Mouse (Mus musculus) spleen, postnatal 36 days (tissue): ENCODE data around the gene Mrps18a.

Experiments used
- DNase-seq, 2 experiments: peaks; one replicate each; pipeline ENCODE4 v3.0.0; 2022; ENCODE audit warnings: low spot score in 2 of 2, mixed read lengths in 1 of 2

Mrps18a gene

DNA sequence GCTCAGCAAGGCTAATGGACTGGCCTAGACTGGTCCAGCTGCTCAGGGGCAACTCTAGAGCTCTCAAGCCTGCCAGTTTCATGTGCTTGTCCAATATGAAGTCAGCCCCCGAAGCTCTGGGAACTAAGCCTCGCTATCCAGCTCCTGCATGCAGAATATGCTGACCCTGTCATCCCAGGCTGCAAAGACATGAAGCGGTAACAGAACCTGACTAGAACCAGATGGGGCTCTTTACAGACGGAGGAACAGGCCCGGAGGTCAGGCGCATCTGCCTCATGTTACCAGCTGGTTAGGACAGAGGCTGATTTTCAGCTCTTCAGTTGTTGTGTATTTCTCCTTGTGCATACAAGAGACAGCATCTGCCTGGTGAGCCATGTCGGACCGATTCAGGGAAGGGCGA lies 8.9 kb upstream of the Mrps18a start:
- DNase-seq = no peak

DNA sequence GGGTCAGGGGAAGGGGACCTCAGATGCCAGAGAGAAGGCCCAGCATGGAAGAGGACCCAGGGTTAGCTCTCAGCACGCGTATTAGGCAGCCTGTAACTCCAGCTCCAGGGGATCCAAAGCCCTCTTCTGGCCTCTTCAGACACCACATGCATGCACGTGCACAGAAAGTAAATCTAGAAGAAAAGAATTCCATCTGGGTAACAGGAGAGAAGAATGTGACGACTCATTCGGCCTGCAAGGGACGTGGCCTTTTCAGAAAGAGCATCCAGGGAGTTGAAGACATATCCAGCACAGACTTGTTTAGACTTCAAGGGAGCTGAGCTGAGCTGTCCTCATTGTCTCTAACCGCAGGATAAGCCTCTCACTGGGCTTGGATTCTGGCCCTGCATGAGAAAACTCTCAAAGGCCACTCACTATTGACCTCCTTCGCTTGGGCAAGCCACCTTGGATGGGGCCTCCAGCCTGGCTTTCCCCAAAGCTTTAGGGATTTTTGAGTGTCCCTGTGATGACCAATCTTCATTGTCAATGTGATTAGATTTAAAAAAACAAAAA lies 8.1 kb upstream of the Mrps18a start:
- DNase-seq = no peak

DNA sequence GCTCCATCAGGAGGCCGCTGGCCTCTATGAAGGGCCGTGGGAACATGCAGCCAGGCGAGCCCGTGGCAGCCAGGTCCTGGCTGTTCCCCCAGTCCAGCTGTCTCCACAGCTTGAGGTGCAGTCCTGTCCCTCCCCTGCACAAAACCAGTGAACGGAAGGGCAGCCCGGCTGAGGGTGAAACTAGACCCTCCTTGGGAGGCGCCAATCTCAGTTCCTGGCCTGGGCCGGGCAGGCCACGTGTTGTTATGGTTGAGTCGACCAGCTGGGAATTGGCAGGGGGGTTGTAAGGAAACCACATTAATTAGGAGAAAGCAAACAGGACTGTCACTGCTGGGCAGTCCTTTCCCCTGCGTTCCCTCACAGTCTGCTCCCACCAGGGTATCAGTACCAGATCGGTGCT lies 6.3 kb upstream of the Mrps18a start:
- DNase-seq = no peak

DNA sequence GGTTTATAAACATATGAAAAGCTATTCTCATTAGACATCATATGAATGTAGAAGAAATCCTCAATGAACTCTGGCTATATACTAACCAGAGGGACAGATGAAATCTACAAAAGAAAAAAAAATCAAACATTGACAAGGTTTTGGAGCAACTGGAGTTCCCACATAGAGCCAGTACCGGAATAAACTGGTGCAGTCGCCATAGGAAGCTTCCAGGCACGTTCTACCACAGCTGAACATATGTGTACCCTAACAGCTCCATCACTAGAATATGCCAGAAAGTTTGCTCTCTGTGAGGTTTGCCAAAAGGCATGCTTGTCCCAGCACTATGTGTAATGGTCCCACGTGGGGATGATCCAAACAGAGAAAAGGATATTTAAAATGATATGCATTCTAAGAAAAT lies 2.5 kb upstream of the Mrps18a start:
- DNase-seq = no peak

DNA sequence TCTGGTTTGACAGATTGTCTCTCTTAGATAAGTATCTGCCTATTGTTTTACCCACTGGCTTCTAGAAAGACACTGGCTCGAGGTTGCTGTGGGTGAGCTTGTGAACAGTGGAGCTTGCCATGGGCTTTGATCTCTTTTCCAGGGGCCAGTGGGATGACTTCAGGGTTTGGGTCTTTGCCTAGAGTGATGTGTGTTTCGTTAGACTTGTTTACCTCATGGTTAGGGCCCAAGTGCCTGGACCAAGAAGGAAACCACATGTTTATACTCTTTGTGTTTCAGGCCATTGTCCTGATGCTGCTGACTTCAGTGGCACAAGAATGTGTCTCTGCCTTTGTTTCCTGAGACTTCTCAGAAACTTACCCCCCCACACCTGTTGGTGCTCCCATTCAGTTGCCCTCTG lies 4.7 kb downstream of the Mrps18a start:
- DNase-seq = no peak

DNA sequence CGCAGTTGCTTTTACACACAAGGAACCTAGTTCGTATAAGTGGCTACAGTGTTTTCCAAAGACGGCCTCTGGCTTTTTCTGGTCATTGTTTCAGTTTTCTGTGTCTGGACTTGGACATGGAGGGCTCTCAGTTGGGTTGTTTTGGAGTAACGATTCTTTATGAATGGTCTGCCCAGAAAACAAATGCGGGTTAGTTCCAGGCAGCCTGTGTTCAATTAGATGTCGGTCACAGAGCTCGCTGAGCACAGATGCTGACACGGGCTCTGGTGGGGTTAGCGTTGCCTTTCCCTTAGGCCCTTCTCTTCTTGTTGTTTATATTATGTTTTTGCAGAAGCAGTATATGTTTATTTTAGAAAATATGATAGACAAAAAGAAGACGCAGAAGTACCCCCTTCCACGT lies 5.4 kb downstream of the Mrps18a start:
- DNase-seq = no peak

DNA sequence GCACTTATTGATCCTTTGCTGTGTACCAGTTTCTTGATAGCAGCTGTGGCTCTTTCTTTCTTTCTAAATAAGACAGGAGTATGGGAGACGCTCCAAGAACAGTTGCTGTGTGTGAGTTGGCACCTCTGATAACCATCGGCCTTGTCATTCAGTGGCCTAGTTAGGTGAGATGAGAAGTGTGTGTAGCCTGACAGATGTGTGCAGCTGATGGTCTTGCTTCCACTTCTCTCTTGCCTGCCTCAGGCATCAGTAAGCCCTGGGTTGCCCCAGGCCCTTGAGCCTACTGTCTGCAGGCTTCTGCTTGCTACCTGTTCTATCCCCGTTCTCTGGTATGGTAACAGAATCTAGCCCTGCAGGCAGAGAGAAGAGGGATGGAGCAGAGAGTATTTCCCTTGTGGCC lies 6.1 kb downstream of the Mrps18a start:
- no peak for DNase-seq

DNA sequence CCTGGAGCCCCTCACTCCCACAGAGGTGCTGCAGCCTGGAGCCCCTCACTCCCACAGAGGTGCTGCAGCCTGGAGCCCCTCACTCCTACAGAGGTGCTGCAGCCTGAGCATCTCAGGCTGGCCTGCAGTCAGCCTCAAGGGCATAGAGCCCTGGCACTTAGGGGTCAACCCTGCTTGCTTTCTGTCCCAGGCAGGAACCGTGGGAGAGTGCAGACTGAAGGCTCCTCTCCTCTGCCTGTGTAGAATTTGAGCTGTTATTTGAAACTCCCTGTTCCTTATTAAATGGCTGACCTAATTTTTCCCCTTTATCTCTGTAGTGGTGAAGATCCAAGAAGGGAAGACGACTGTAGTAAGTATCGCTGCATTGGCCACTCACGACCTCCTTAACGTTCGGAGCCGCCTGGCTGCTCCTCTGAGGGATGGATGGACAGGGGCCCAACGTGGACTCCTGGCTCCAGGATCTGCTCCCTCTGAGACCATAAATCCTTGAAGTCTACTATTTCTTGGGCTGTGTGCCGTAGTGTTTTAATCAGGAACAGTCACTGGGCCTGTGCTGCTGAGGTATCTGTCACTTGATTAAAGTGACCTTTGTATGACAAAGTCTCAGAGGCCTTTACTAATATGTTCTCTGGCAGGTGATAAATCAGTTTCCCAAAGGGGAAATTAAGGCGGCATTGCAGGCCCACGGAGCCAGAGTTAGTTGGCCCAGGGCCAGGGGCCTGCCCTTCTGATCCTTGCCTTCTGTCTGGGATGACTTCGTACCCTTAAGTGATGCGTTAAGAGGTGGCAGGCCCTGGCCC lies 7.0 kb downstream of the Mrps18a start:
- no peak for DNase-seq

DNA sequence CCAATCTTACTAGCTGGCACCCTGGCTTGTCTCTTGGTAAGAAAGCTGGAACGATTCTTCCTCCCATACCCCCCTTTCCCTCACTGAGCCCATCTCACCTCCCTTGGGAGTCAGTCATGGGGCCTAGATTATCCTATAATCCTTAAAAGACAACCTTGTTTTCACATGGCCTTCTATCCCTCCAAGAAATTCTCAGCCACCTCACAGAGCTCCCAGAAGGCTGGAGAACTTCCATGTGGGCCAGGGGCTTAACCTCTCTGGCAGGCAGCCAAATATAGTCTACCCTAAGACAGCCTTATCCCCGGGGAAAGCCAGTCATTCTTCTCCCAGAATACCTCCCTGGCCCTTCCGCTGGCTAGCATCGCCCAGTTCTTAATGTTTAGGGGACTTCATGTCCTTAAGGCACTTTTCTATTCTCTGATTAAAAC lies 7.7 kb downstream of the Mrps18a start:
- DNase-seq = no peak

DNA sequence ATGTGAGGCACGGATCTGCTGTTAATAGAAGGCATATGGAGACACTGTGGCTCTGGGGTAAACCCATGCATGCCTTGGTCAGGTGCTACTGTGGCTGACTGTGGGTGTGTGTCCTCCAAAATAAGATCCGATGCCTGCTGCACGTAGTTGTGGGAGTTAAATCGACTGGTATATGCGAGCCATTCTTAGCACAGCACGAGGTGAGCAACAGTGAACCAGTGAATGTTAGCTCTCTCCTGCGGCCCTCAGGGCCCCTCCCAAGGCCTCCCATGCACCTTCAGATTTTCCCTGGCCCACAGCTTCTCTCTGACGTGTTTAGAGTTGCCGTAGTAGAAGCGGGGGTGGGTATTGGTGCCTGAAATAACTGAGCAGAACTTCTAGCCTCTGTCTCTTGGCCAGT lies 8.9 kb downstream of the Mrps18a start:
- DNase-seq = no peak

DNA sequence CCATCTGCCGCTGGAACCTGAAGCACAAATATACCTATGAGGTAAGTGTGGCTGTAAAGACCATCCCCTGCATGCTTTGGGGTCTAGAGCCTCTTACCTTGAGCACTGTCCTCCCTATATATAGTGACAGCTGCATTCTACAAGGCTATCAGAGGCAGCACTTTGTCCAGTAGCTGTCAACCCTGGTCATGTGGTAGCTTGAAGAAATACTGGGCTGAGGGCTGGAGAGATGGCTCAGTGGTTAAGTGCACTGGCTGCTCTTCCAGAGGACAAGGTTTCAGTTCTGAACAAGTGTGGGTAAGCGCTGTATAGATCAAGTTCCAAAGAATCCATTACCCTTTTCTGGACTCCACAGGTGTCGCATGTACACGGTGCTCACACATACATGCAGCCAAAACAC lies 12.0 kb downstream of the Mrps18a start:
- DNase-seq = no peak

DNA sequence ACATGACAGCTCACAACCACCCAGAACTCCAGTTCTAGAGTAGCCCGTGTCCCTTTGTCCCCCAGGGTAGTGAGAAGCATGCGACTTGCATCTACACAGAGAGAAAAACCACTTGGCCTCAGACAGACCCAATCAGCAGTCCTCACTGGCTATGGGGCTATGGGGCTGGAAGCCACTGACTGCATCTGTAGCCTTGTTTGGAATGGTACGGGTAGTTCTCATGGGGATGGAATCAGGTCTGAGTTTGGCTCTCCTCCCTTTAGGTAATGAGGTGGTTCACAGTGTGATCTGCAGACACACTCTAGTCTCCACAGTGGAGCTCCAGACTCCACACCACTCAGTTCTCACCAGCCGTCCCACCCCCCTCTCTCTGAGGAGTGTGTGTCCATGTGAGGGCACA lies 12.5 kb downstream of the Mrps18a start:
- DNase-seq = no peak

DNA sequence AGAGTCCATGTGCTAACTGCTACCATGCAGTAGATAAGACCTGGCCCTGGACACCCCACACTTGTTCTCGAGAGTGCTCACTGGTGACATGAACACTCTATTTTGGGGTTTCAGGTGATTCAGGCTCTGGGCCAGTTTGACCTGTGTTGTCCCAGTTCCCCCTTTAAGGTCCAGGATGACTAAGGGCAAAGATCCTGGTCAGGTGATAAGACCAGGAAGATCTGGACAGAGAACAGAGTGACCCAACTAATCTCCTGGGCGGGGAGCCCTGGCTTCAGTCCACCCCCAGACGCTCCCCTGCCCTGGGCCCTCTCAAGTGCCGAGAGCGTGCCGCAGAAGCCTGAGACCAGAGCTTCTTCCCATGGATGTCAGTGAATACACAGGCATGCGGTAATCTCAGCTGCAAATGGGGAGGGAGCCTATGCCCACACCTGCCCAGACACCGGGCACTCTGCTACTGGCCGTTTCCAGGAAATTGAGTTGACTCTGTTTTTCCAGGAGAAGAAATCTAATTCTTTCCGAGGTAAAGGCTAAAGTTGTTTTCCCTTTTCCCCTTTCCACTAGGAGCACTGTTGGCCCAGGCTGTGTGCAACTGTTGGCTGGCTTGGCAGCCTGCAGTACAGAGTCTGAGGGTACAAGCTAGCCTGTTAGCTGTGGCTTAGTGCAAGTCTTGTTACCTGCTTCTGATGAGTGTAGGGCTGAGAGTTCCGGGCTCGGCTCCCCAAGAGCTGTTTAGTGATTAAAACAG lies 13.3 kb downstream of the Mrps18a start:
- no peak for DNase-seq

DNA sequence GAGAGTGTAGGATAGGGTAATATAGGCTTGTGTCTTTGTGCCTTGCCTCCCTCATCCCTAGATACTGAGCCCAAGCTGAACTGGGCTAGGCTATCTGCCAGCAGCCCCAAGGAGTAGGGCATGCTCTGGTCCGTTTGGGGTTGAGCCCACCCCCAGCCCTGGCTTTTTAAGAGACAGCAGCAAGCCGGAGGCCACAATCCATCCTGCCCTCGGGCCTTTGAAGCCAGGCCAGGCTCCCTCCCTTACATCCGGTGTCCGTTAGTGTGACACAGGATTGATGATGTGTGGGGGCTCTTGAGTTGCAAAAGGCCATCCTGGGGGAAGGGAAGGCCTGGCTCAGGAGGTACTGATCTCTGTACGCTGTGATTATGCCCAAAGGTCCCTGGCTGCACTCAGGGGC lies 15.8 kb downstream of the Mrps18a start:
- DNase-seq = no peak

DNA sequence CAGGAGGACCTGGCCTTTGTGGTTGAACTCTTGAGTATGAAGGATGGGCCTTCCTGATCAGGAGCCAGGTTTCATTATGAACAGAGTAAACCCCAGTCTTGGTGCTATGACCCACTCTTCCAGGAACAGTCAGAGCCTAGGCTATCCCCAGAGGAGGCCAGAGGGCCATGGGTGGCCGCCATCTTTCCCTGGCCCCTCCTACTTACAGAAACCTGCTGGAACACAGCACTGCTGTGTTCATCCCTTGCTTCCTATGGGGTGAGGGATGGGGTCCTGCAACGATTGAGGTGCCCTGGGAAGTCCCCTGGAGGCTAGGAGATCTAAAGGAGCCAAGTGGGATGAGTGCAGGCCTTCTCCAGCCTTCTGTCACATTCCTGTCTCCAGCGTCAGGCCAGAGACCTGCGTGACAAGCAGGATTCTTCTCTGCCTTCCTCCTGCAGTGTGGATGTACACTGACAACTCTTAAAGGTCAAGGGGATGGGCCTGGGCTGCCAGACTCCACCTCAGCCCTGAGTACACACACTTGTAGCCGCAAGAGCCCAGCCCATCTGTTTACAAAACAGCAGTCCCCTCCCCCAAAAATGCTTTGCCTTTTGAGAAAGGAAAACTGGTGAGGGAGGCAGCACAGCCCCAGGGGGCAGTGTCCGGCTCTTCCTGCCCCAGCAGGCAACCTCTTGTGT lies 17.2 kb downstream of the Mrps18a start:
- DNase-seq = no peak

DNA sequence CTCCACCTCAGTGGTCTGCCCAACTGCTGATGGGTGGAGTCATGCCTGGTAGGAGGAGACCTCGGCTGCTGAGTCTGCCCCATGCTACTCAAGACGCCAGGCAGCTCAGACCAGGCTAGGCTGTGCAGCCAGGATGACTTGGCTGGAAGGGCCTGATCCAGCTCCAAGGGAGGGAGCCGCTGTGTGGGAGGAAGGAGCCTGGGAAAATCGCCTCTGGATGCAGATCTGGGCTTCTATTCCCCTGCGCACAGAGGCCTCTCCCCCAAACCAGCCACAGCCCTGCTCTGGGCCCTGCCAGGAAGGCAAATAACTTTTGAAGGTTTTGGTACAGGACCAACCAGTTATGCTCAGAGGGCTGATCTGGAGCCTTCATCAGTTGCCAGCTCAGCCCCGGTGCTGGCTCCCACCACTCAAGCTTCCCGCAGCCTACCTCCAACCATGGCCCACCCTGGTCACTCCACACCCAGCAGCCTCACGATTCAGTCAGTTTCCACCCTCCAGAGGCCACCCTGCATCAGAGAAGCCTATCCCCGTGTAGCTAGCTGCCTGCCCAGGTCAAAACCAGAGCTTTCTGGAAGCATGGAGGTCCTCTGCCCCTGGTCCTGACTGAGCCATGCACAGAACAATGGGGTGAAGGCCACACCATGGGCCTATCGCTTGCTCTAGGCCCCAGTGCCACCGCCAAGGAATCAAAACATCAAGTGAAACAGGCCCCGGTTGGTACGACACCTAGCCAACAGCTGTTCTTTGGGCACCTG lies 19.1 kb downstream of the Mrps18a start:
- peak in 1 of 2 experiments; percentile 19 for DNase-seq

DNA sequence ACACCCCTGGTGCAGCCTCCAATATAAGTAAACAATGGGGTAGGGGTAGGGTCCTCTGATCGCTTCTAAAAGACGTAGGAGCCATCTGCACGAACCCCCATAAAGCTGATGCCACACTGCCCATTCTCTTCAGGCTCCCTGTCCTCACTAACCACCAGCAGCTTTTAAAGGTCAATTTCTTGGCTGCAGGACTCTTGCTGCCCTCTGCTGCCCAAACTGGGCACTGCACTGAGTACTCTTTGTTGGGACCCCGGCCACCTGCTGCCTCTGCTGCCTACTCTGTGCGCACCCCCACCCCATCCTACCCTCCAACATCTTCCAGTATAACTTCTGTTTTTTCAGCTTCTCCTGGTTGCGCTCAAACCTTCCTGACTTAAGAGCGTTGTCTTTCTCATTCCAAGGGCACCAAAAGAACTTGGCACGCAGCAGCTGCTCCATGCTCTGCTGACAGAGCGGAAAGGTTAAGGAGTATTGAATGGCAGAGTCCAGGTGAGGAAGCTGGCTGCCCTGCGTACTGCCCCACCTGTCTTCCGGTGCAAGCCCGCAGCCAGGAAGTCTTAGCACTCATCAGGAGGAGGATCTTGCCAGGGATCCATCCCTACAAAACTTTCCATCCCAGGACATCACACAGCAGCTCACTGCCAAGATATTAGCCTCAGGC lies 21.4 kb downstream of the Mrps18a start:
- DNase-seq = peak; percentile 38 to 44

DNA sequence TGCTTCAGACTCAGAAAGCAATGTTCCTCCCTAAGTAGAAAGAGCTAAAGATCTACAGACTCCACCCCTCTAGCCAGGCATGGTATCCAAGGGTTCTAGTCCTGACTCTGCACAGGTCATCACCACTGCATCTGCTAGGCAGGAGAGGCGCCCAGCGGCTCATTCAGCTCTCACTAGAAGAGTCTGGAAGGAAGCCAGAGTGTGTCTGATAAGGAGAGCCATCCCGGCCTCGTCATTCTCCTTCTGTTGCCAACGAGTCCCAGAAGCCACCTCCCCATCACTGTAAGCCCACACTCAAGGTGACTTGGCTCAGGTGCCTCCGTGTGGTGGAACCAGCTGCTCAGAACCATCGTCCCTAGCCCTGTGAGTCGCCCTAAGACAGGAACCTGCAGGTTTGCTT lies 22.1 kb downstream of the Mrps18a start:
- DNase-seq = peak in 1 of 2 experiments; percentile 38

DNA sequence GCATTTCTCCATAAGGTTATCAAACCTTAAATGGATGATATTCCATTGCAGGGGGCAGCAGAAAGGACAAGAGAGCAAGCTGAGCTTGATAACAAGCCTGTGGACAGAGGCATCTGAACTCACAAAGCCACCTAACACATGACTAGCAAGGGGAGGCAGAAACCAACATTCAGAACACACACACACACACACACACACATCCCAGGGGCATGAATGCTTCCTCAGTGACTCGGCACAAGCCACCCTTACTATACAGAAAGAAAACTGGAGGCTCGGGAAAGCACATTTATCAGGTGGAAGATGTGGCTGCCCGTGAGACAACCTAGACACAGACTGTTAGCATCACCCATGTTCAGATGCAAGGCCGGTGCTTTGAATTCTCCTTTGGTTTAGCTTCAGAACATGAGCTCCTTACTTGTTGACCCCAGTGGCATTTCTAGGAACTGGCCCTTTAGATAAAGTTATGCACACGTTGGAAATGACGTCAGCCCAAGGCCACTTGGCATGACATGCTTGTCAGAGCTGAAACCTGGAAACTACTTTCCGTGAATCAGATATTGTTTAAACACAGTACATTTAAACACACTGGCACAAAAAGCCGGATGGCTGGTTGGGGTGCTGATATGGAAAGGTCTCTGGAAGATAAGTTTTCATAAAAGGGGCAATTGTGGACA lies 27.9 kb downstream of the Mrps18a start:
- DNase-seq = no peak

DNA sequence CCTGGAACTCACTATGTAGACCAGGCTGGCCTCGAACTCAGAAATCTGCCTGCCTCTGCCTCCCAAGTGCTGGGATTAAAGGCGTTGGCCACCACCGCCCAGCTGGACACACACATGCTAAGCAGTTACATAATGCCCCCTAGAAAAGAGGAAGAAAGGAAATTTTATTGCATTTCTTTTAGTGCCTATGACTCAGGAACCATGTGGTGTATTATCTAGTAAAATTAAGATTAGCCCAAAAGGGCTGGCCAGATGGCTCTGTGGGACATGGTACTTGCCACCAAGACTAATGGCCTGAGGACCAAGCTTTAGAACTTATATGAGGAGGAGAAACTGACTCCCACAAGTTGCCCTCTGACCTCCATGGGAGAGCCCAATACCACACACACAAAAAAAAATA lies 29.1 kb downstream of the Mrps18a start:
- no peak for DNase-seq
